Mouse (Mus musculus): ENCODE results near the gene Soat2.

The Soat2 gene

GRCm38 (mm10) chr15:102150301-102151135 is at the start of gene Soat2:
Gene Soat2 (plus strand): TSS chr15:102150526.
- peak; percentile 62 to 68 for DNase-seq

- peak; percentile 63 to 72 for DNase-seq
Observed at GRCm38 (mm10) chr15:102100996-102101671, 49.2 kb upstream of the Soat2 start.

- DNase-seq: peak; percentile 63 to 75
Observed at GRCm38 (mm10) chr15:102101672-102102541, 48.4 kb upstream of the Soat2 start.

GRCm38 (mm10) chr15:102102548-102103121 is 47.7 kb upstream of the Soat2 start:
- DNase-seq: peak; percentile 80 to 89

- peak; percentile 63 to 80 for DNase-seq
Observed at GRCm38 (mm10) chr15:102103371-102103946, 46.9 kb upstream of the Soat2 start.

GRCm38 (mm10) chr15:102103947-102104555 is 46.3 kb upstream of the Soat2 start:
- DNase-seq: peak; percentile 78 to 85

GRCm38 (mm10) chr15:102105360-102105759 is 45.0 kb upstream of the Soat2 start:
- DNase-seq: peak; percentile 72 to 80

- peak; percentile 76 to 84 for DNase-seq
Observed at GRCm38 (mm10) chr15:102105764-102106730, 44.3 kb upstream of the Soat2 start.

- peak in 1 of 2 experiments; percentile 50 for DNase-seq
Observed at GRCm38 (mm10) chr15:102106754-102107456, 43.4 kb upstream of the Soat2 start.

- DNase-seq: peak; percentile 86 to 88
Observed at GRCm38 (mm10) chr15:102107689-102108573, 42.4 kb upstream of the Soat2 start.

- DNase-seq: peak; percentile 87 to 91
Observed at GRCm38 (mm10) chr15:102108651-102109525, 41.4 kb upstream of the Soat2 start.

GRCm38 (mm10) chr15:102110271-102110670 is 40.1 kb upstream of the Soat2 start:
- no peak for DNase-seq

GRCm38 (mm10) chr15:102110701-102111494 is 39.4 kb upstream of the Soat2 start:
- no peak for DNase-seq

GRCm38 (mm10) chr15:102111495-102111829 is 38.9 kb upstream of the Soat2 start:
- DNase-seq: no peak

- DNase-seq: no peak
Observed at GRCm38 (mm10) chr15:102112181-102112580, 38.1 kb upstream of the Soat2 start.

- no peak for DNase-seq
Observed at GRCm38 (mm10) chr15:102112827-102113226, 37.5 kb upstream of the Soat2 start.

GRCm38 (mm10) chr15:102113674-102114073 is 36.7 kb upstream of the Soat2 start:
- no peak for DNase-seq

Measured in kidney, postnatal 4 days (tissue).